Mouse (Mus musculus): ENCODE measurements around the gene Ldb1. TPM values are rescaled to one million over a fixed set of nuclear protein-coding genes. Genes with fewer than 3 reads are reported as not detected.

Ldb1 gene
- 699 and 772 TPM in 2 replicates for polyA plus RNA-seq (2012; rRNA removed)

- Histone ChIP-seq H3K4me1 (replicated peaks; ENCODE audit: control insufficient read depth, insufficient read depth, low read length) (peaks cover 47% of the 10 kb centered on the region), H3K27ac (ENCODE audit: control insufficient read depth, insufficient read depth, low read length) (peak within 1 kb of the TSS; percentile 28; the same call in 1 of the 2 replicates), H3K4me3 (ENCODE audit: control insufficient read depth, insufficient read depth, low read length) (peak within 1 kb of the TSS; percentile 50), H3K36me3 (ENCODE audit: control insufficient read depth, insufficient read depth, low read length) (no peaks in the 10 kb centered on the region), H3K27me3 (ENCODE audit: control insufficient read depth, insufficient read depth, low read length) (no peaks in the 10 kb centered on the region)
- peak; percentile 73 for DNase-seq
- under 1% methylated on average over 84 of the region's 84 CpGs for WGBS
- TF ChIP-seq CTCF (IDR thresholded peaks at IDR 0.05; ENCODE audit: borderline replicate concordance, control insufficient read depth, extremely low read depth, insufficient read depth, low read length, poor library complexity) (no peak), POLR2A (IDR thresholded peaks at IDR 0.05; ENCODE audit: control insufficient read depth, extremely low read depth, insufficient read depth, low read length, poor library complexity) (no peak)
Observed at GRCm38 (mm10) chr19:46044993-46045695, at the start of gene Ldb1. Ldb1 (minus strand) TSS chr19:46045214.

DNA sequence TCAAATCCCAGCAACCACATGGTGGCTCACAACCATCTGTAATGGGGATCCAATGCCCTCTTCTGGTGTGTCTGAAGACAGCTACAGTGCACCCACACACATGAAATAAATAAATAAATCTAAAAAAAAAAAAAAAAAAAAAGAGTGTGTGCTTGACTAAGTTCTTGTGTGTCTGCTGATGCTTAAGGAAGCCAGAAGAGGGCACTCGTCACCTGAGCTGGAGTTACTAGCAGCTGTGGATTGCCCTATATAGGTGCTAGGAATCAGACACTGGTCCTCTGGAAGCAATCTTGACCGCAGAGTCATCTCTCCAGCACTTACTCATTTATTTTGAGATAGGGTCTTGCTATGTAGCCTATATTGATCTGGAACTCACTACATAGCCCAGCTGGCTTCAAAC lies 49.1 kb upstream of the Ldb1 start:
- Histone ChIP-seq H3K36me3 (ENCODE audit: control insufficient read depth, insufficient read depth, low read length) (no peaks in the 10 kb centered on the region), H3K4me3 (ENCODE audit: control insufficient read depth, insufficient read depth, low read length) (no peak overlapping the region), H3K27me3 (ENCODE audit: control insufficient read depth, insufficient read depth, low read length) (no peaks in the 10 kb centered on the region), H3K4me1 (replicated peaks; ENCODE audit: control insufficient read depth, insufficient read depth, low read length) (no peaks in the 10 kb centered on the region), H3K27ac (ENCODE audit: control insufficient read depth, insufficient read depth, low read length) (no peak overlapping the region)
- no peak for DNase-seq
- TF ChIP-seq CTCF (IDR thresholded peaks at IDR 0.05; ENCODE audit: borderline replicate concordance, control insufficient read depth, extremely low read depth, insufficient read depth, low read length, poor library complexity) = no peak
- TF ChIP-seq POLR2A (IDR thresholded peaks at IDR 0.05; ENCODE audit: control insufficient read depth, extremely low read depth, insufficient read depth, low read length, poor library complexity) = no peak
- WGBS = 95% methylated on average over 2 of the region's 2 CpGs

DNA sequence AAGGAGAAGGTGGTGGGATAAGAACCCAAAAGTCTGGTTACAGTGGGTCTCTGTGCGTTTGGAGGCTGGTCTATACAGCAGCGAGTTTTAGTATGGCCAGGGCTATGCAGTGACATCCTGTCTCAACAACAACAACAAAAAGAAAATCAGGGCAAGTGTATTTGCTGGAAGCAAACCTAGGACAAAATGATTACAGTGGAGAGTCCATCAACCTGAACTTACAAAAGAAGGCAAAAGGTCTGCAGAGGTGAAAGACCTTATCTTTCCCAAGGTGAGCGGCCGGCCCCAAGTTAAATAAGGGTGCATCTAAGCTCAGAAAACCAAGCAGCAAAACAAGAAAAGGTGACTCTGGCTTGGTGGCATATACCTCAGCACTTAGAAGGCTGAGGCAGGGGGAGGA lies 46.6 kb upstream of the Ldb1 start:
- Histone ChIP-seq H3K27ac (ENCODE audit: control insufficient read depth, insufficient read depth, low read length) (no peak overlapping the region), H3K27me3 (ENCODE audit: control insufficient read depth, insufficient read depth, low read length) (no peaks in the 10 kb centered on the region), H3K4me3 (ENCODE audit: control insufficient read depth, insufficient read depth, low read length) (no peak overlapping the region), H3K4me1 (replicated peaks; ENCODE audit: control insufficient read depth, insufficient read depth, low read length) (no peaks in the 10 kb centered on the region), H3K36me3 (ENCODE audit: control insufficient read depth, insufficient read depth, low read length) (no peaks in the 10 kb centered on the region)
- TF ChIP-seq POLR2A (IDR thresholded peaks at IDR 0.05; ENCODE audit: control insufficient read depth, extremely low read depth, insufficient read depth, low read length, poor library complexity) = no peak
- TF ChIP-seq CTCF (IDR thresholded peaks at IDR 0.05; ENCODE audit: borderline replicate concordance, control insufficient read depth, extremely low read depth, insufficient read depth, low read length, poor library complexity) = no peak
- DNase-seq = no peak
- 90% methylated on average over 4 of the region's 4 CpGs for WGBS

GRCm38 (mm10) chr19:46087871-46088270 lies 42.9 kb upstream of the Ldb1 start:
- H3K27me3 ChIP-seq (ENCODE audit: control insufficient read depth, insufficient read depth, low read length) = no peaks in the 10 kb centered on the region
- H3K36me3 ChIP-seq (ENCODE audit: control insufficient read depth, insufficient read depth, low read length) = peaks cover 22% of the 10 kb centered on the region
- DNase-seq = no peak
- H3K27ac ChIP-seq (ENCODE audit: control insufficient read depth, insufficient read depth, low read length) = no peak overlapping the region
- no peaks in the 10 kb centered on the region for H3K4me1 ChIP-seq (replicated peaks; ENCODE audit: control insufficient read depth, insufficient read depth, low read length)
- H3K4me3 ChIP-seq (ENCODE audit: control insufficient read depth, insufficient read depth, low read length) = no peak overlapping the region
- WGBS = 93% methylated on average over 7 of the region's 7 CpGs
- TF ChIP-seq CTCF (IDR thresholded peaks at IDR 0.05; ENCODE audit: borderline replicate concordance, control insufficient read depth, extremely low read depth, insufficient read depth, low read length, poor library complexity) (no peak), POLR2A (IDR thresholded peaks at IDR 0.05; ENCODE audit: control insufficient read depth, extremely low read depth, insufficient read depth, low read length, poor library complexity) (no peak)

- 44% methylated on average over 3 of the region's 3 CpGs for WGBS
- Histone ChIP-seq H3K27me3 (ENCODE audit: control insufficient read depth, insufficient read depth, low read length) (no peaks in the 10 kb centered on the region), H3K4me3 (ENCODE audit: control insufficient read depth, insufficient read depth, low read length) (no peak overlapping the region), H3K4me1 (replicated peaks; ENCODE audit: control insufficient read depth, insufficient read depth, low read length) (no peaks in the 10 kb centered on the region), H3K27ac (ENCODE audit: control insufficient read depth, insufficient read depth, low read length) (no peak overlapping the region), H3K36me3 (ENCODE audit: control insufficient read depth, insufficient read depth, low read length) (peaks cover 37% of the 10 kb centered on the region)
- peak; percentile 36 for DNase-seq
- TF ChIP-seq CTCF (IDR thresholded peaks at IDR 0.05; ENCODE audit: borderline replicate concordance, control insufficient read depth, extremely low read depth, insufficient read depth, low read length, poor library complexity) (no peak), POLR2A (IDR thresholded peaks at IDR 0.05; ENCODE audit: control insufficient read depth, extremely low read depth, insufficient read depth, low read length, poor library complexity) (no peak)
Observed at GRCm38 (mm10) chr19:46086337-46086736, 41.3 kb upstream of the Ldb1 start.

DNA sequence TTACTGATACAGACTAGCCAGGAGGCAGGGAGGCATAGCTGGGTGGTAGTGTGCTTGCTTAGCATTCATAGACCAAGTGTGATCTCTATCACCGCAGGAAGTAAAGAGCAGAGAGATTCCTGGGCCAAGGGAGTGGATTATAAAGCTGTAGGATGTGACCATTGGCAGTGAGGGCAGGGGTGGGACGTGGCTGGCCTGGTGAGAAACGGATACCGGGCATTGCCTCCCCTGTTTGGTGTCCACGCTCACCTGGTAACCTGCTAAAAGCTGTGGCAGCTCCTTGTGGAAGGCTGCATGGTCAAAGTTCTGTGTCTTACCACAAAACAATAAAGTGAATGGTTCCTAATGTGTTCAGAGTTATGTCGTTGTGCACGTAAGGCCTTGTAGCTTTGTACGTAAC lies 40.2 kb upstream of the Ldb1 start:
- WGBS = 96% methylated on average over 8 of the region's 8 CpGs
- peaks cover 46% of the 10 kb centered on the region for H3K36me3 ChIP-seq (ENCODE audit: control insufficient read depth, insufficient read depth, low read length)
- no peak for TF ChIP-seq CTCF (IDR thresholded peaks at IDR 0.05; ENCODE audit: borderline replicate concordance, control insufficient read depth, extremely low read depth, insufficient read depth, low read length, poor library complexity)
- TF ChIP-seq POLR2A (IDR thresholded peaks at IDR 0.05; ENCODE audit: control insufficient read depth, extremely low read depth, insufficient read depth, low read length, poor library complexity) = no peak
- no peak for DNase-seq
- H3K4me3 ChIP-seq (ENCODE audit: control insufficient read depth, insufficient read depth, low read length) = no peak overlapping the region
- no peaks in the 10 kb centered on the region for H3K4me1 ChIP-seq (replicated peaks; ENCODE audit: control insufficient read depth, insufficient read depth, low read length)
- H3K27me3 ChIP-seq (ENCODE audit: control insufficient read depth, insufficient read depth, low read length) = no peaks in the 10 kb centered on the region
- no peak overlapping the region for H3K27ac ChIP-seq (ENCODE audit: control insufficient read depth, insufficient read depth, low read length)

Data from thymus, adult 2 months (tissue).